Mouse (Mus musculus) layer of hippocampus, postnatal 10 days (tissue): ENCODE results near the gene Olfr8. TPM values are rescaled to one million over a fixed set of nuclear protein-coding genes. Genes with fewer than 3 reads are reported as not detected.
"Not testable (repeated sequence)": the region's sequence is repeated elsewhere in the genome, so short reads cannot be mapped to it uniquely, and the experiment has no call there.

Experiments
- DNase-seq, 2 experiments: peaks; one replicate each; pipeline ENCODE4 v3.0.0; 2021; ENCODE audit warnings: low spot score in 2 of 2
- long read RNA-seq: library from polyadenylated mRNA; stranded (forward); transcript quantifications from one replicate; pipeline ENCODE4 v2.0.0, GENCODE M21; 2023
- total RNA-seq, 2 experiments: library from RNA; stranded (reverse); gene quantifications; 2 replicates each; pipeline ENCODE4 v1.2.3; 2021

The Olfr8 gene
- not detected for total RNA-seq
- long read RNA-seq = 0 reads

- not testable (repeated sequence) for DNase-seq
These were observed at the start of gene Olfr8 for GRCm38 (mm10) chr10:78950336-78950735. TSS of gene Olfr8 (plus strand) at chr10:78950636.

- DNase-seq = not testable (repeated sequence)
These were observed 37.6 kb upstream of the Olfr8 start, which contains the start of gene Olfr1354 for GRCm38 (mm10) chr10:78912871-78913270. TSS of gene Olfr1354 (plus strand) at chr10:78913171.

GRCm38 (mm10) chr10:78963009-78963408 lies 12.6 kb downstream of the Olfr8 start, which contains the start of gene Olfr1353:
TSS of gene Olfr1353 (plus strand) at chr10:78963309.
- not testable (repeated sequence) for DNase-seq

- no peak for DNase-seq
These were observed 30.3 kb downstream of the Olfr8 start, which contains the start of gene Olfr1352 for GRCm38 (mm10) chr10:78980750-78981149. TSS of gene Olfr1352 (plus strand) at chr10:78981050.

Other genes starting within 250 kb of the Olfr8 start
- gene Casp14, start 232.3 kb upstream of the Olfr8 start, total RNA-seq = not detected
- not detected for gene Ccdc105, start 197.6 kb upstream of the Olfr8 start, total RNA-seq
- 10 to 100 TPM; 16.1 to 17.3 TPM for gene Slc1a6, start 170.1 kb upstream of the Olfr8 start, total RNA-seq
- gene Olfr1356, start 98.5 kb upstream of the Olfr8 start, total RNA-seq = not detected
- gene Olfr1355, start 75.1 kb upstream of the Olfr8 start, total RNA-seq = not detected
- gene Olfr1354, start 37.5 kb upstream of the Olfr8 start, total RNA-seq = not detected
- not detected for gene Olfr1353, start 12.7 kb downstream of the Olfr8 start, total RNA-seq
- gene Olfr1352, start 30.4 kb downstream of the Olfr8 start, total RNA-seq = not detected
- not detected for gene Olfr1351, start 61.8 kb downstream of the Olfr8 start, total RNA-seq
- not detected for gene Olfr57, start 78.1 kb downstream of the Olfr8 start, total RNA-seq
- gene 2610008E11Rik, start 147.0 kb downstream of the Olfr8 start, total RNA-seq = 10 to 100 TPM; 28.4 to 28.6 TPM
- not detected for gene Vmn2r80, start 198.1 kb downstream of the Olfr8 start, total RNA-seq